Mouse (Mus musculus): ENCODE measurements around the gene Angpt4. TPM values are rescaled to one million over a fixed set of nuclear protein-coding genes. Genes with fewer than 3 reads are reported as not detected.

Angpt4 gene
- polyA plus RNA-seq, 1 experiment from 2014 or later, result 2.7 TPM

DNA sequence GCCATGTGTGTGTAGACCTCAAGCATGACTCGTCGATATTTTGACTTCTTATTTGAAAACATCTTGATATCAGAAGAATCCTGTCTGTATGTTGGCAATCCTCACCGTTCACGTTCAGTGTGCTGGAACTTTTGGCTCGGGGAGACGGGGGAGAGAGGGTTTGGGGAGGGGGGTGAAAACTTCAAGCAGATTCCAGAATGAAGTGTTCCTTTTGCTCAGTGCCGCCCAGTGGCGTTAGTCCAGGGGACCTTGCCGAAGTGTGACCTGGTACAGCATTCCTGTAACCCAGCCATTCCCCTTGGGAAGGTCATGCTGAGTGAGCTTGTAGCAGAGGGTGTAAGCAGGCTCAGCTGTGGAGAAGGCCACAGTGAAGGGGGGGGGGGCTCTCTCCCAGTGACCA, 8.1 kb downstream of the Angpt4 start:
- H3K9me3 ChIP-seq (replicated peaks), result no peaks in the 10 kb centered on the region
- no peak overlapping the region for H3K27ac ChIP-seq
- peaks cover 25% of the 10 kb centered on the region for H3K27me3 ChIP-seq
- no peak overlapping the region for H3K9ac ChIP-seq
- H3K4me3 ChIP-seq (replicated peaks), result no peak overlapping the region
- H3K36me3 ChIP-seq, result no peaks in the 10 kb centered on the region
- ATAC-seq (replicated peaks; ENCODE audit: low FRiP score), result 0 out of 2 replicates have a peak, but pooled peaks have one; percentile 13
- 42% methylated on average over 9 of the region's 9 CpGs for WGBS
- H3K4me1 ChIP-seq, result peaks cover 51% of the 10 kb centered on the region
- H3K4me2 ChIP-seq, result no peak overlapping the region

DNA sequence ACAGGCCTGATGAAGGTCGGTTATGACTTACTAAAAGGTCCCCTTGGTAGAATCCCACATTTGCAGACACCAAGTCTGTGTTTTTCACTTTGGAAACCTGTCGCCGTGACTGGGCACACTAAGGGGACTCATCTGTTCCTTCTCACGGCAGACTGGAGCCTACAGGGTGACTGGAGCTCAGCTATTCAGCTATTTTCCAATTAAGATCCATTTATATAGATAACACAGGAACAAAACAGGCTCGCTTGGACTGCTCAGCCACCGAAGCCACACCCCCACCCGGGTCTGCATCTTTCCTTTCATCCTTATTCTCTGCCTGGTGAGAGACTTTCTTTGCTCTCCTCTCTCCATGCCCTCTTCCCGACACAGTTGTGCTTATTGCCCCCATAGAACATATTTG, 10.1 kb downstream of the Angpt4 start:
- no peaks in the 10 kb centered on the region for H3K36me3 ChIP-seq
- H3K4me3 ChIP-seq (replicated peaks), result no peak overlapping the region
- peak overlapping the region; percentile 22; the same call in 1 of the 2 replicates for H3K27ac ChIP-seq
- WGBS, result 64% methylated on average over 8 of the region's 8 CpGs
- peaks cover 16% of the 10 kb centered on the region for H3K27me3 ChIP-seq
- peaks cover 44% of the 10 kb centered on the region for H3K4me1 ChIP-seq
- no peak overlapping the region for H3K4me2 ChIP-seq
- H3K9me3 ChIP-seq (replicated peaks), result no peaks in the 10 kb centered on the region
- no peak for ATAC-seq (replicated peaks; ENCODE audit: low FRiP score)
- no peak overlapping the region for H3K9ac ChIP-seq

DNA sequence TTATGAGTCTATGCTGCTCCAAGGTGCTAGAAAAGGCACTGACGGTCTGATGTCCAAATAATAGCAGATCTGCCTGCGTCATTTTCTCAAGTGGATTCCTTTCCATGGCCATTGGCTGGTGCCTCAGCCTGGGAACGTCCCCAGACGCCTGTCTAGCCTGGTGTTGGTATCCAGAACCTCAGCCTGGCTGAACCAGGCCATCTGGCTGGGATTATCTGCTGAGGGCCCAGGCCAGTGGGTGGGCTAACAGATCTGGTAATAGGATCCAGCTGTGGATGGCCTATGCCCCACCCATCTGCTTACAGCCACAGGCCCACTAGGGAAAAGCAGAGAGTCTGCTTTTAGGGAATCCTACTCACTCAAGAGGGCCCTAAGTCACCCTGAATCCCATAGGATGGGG, 10.6 kb downstream of the Angpt4 start:
- peaks cover 16% of the 10 kb centered on the region for H3K27me3 ChIP-seq
- H3K4me3 ChIP-seq (replicated peaks), result no peak overlapping the region
- 0 out of 2 replicates have a peak, but pooled peaks have one; percentile 40 for ATAC-seq (replicated peaks; ENCODE audit: low FRiP score)
- WGBS, result 47% methylated on average over 4 of the region's 4 CpGs
- H3K9ac ChIP-seq, result no peak overlapping the region
- H3K27ac ChIP-seq, result no peak overlapping the region
- H3K9me3 ChIP-seq (replicated peaks), result no peaks in the 10 kb centered on the region
- no peak overlapping the region for H3K4me2 ChIP-seq
- no peaks in the 10 kb centered on the region for H3K36me3 ChIP-seq
- H3K4me1 ChIP-seq, result peaks cover 39% of the 10 kb centered on the region

DNA sequence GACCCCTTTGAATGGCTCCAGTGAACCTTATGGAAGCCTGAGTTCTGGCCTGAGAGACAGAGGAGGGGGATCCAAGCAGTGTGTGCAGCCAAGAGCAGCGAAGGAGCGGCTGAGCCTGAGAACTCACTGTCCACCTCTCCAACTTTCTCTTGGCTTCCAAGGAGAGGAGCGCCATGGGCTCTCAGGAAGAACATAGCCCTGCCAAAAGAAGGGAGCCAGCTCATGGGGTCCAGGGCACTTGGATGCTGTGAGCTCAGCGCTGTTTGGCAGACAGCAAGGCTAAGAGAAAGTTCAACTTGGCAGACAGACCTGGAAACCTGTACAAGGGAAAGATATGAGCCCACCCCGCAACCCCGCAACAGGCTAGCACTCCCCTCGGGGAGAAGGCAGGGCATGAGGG, 13.3 kb downstream of the Angpt4 start:
- no peaks in the 10 kb centered on the region for H3K9me3 ChIP-seq (replicated peaks)
- peaks cover 6% of the 10 kb centered on the region; the same call in 1 of the 2 replicates for H3K27me3 ChIP-seq
- no peak overlapping the region for H3K4me3 ChIP-seq (replicated peaks)
- no peak overlapping the region for H3K27ac ChIP-seq
- WGBS, result 76% methylated on average over 7 of the region's 7 CpGs
- no peak overlapping the region for H3K4me2 ChIP-seq
- peaks cover 21% of the 10 kb centered on the region for H3K4me1 ChIP-seq
- no peaks in the 10 kb centered on the region for H3K36me3 ChIP-seq
- H3K9ac ChIP-seq, result no peak overlapping the region
- no peak for ATAC-seq (replicated peaks; ENCODE audit: low FRiP score)

DNA sequence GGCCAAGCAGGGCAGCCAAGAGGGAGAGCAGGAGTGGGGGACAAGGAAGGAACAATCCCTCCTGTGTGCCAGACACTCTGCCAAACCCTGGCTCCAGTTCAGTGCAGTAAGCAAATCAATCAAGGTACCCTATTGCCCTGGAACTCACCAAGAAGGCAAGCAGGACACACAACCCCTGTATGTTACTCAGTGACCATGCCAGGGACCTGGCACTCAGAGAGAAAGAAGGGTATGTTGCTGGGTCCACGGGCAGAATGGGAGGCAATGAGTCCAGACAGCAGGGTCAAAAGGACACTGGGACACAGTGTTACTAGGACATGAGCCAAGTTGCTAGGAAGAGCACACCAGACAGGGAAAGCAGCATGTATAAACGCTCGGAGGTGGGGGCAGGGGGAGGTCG, 14.7 kb downstream of the Angpt4 start:
- no peaks in the 10 kb centered on the region for H3K27me3 ChIP-seq
- H3K9me3 ChIP-seq (replicated peaks), result no peaks in the 10 kb centered on the region
- no peak overlapping the region for H3K4me3 ChIP-seq (replicated peaks)
- H3K4me2 ChIP-seq, result no peak overlapping the region
- H3K4me1 ChIP-seq, result peaks cover 12% of the 10 kb centered on the region; the same call in 1 of the 2 replicates
- H3K9ac ChIP-seq, result no peak overlapping the region
- no peak for ATAC-seq (replicated peaks; ENCODE audit: low FRiP score)
- no peaks in the 10 kb centered on the region for H3K36me3 ChIP-seq
- WGBS, result 59% methylated on average over 4 of the region's 4 CpGs
- H3K27ac ChIP-seq, result no peak overlapping the region

DNA sequence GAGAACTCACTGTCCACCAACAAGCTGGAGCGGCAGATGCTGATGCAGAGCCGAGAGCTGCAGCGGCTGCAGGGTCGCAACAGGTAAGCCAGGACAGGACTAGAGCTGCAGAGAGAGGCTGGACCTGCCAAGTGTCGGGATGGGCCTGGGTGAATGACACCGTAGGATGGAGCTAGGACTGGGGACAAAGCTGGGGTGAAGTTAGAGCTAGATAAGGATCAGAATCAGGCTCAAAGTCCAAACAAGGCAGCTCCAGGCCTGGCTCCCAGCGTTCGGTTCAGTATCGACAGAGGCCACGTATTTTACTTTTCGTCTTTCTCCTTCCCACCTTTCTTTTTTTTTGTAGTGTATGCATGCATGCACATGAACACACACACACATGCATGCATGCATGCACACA, 16.1 kb downstream of the Angpt4 start:
- Histone ChIP-seq H3K4me3 (replicated peaks) (no peak overlapping the region), H3K27ac (no peak overlapping the region), H3K9me3 (replicated peaks) (no peaks in the 10 kb centered on the region), H3K36me3 (no peaks in the 10 kb centered on the region), H3K27me3 (no peaks in the 10 kb centered on the region), H3K4me1 (0 out of 2 replicates have a peak, but pooled peaks cover 5% of the 10 kb centered on the region), H3K4me2 (no peak overlapping the region), H3K9ac (no peak overlapping the region)
- WGBS, result 90% methylated on average over 11 of the region's 11 CpGs
- ATAC-seq (replicated peaks; ENCODE audit: low FRiP score), result no peak

DNA sequence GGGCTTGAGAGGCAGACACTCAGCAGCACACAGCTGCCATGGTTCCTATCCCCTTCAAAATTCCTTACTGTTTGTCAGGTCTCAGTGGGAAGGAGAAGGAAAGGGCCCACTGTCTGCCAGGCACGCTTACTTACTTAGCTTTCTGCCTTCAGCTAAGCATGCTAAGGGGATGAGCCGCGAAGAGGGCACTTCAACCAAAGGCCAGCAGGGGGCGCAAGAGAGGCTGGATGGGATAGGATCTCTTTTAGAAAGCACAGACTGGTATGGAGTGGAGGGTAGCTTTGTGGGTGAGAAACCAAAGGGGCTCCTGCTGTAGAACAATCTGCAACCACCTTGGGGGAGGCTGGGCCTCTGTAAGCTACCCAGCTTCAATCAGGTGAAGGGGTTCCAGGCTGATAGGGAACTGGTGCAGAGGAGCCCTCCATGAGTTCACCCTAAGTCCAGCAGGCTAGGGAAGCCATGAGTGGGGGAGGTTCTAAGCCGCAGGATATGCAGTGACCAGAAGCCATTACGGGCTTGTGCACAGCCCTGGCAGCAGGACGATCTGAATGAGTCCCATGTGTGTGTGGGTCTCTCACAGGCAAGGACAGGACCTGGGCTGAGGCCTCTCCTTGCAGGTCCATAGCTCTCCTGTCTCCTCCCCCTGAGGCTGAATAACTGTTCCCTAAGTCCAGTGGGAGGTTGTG, 19.5 kb downstream of the Angpt4 start:
- Histone ChIP-seq H3K4me2 (no peak overlapping the region), H3K9ac (no peak overlapping the region), H3K9me3 (replicated peaks) (no peaks in the 10 kb centered on the region), H3K36me3 (no peaks in the 10 kb centered on the region), H3K4me3 (replicated peaks) (no peak overlapping the region), H3K27me3 (no peaks in the 10 kb centered on the region), H3K27ac (no peak overlapping the region), H3K4me1 (0 out of 2 replicates have a peak, but pooled peaks cover 3% of the 10 kb centered on the region)
- 27% methylated on average over 7 of the region's 7 CpGs for WGBS
- peak; percentile 30; the same call in 1 of the 2 replicates for ATAC-seq (replicated peaks; ENCODE audit: low FRiP score)

DNA sequence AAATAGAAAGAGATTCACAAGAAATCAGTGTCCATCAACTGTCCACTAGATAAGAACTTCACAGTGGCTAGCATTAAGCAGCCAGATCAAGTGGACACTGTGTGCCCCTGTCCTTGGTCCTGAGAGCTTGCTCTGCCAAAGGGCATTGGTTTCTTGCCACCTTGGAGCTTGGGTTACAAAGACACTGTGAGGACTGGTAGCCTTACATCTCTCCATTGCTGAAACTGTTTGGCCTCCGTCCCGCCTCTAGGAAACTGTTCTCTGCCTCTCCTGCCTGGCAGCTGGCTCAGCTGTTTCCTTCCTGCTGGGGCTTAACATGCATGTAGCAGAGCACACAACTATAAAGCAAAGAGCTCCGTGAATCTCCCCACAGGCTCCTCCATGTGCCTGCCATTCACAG, 26.9 kb downstream of the Angpt4 start:
- Histone ChIP-seq H3K27ac (no peak overlapping the region), H3K4me3 (replicated peaks) (no peak overlapping the region), H3K27me3 (no peaks in the 10 kb centered on the region), H3K9ac (no peak overlapping the region), H3K4me1 (peaks cover 13% of the 10 kb centered on the region), H3K4me2 (no peak overlapping the region), H3K36me3 (no peaks in the 10 kb centered on the region), H3K9me3 (replicated peaks) (no peaks in the 10 kb centered on the region)
- WGBS, result 60% methylated on average over 3 of the region's 3 CpGs
- no peak for ATAC-seq (replicated peaks; ENCODE audit: low FRiP score)

DNA sequence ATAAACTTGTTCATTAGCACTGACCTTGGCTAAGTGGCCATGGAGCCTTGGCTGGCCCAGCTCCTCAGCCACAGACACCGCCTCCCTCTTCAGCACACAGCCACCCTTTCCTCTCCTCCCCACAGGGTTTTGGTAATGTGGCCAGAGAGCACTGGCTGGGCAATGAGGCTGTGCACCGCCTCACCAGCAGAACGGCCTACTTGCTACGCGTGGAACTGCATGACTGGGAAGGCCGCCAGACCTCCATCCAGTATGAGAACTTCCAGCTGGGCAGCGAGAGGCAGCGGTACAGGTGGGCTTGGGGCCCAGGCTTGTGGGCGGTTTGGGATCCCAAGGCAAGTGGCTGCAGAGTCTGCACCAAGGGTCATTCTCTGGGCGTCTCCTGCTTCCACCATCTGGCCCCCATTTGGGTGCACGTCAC, 27.8 kb downstream of the Angpt4 start:
- Histone ChIP-seq H3K9me3 (replicated peaks) (no peaks in the 10 kb centered on the region), H3K9ac (no peak overlapping the region), H3K27me3 (no peaks in the 10 kb centered on the region), H3K27ac (no peak overlapping the region), H3K4me3 (replicated peaks) (no peak overlapping the region), H3K4me1 (peaks cover 13% of the 10 kb centered on the region), H3K36me3 (no peaks in the 10 kb centered on the region), H3K4me2 (no peak overlapping the region)
- 48% methylated on average over 11 of the region's 11 CpGs for WGBS
- peak; percentile 54 for ATAC-seq (replicated peaks; ENCODE audit: low FRiP score)

DNA sequence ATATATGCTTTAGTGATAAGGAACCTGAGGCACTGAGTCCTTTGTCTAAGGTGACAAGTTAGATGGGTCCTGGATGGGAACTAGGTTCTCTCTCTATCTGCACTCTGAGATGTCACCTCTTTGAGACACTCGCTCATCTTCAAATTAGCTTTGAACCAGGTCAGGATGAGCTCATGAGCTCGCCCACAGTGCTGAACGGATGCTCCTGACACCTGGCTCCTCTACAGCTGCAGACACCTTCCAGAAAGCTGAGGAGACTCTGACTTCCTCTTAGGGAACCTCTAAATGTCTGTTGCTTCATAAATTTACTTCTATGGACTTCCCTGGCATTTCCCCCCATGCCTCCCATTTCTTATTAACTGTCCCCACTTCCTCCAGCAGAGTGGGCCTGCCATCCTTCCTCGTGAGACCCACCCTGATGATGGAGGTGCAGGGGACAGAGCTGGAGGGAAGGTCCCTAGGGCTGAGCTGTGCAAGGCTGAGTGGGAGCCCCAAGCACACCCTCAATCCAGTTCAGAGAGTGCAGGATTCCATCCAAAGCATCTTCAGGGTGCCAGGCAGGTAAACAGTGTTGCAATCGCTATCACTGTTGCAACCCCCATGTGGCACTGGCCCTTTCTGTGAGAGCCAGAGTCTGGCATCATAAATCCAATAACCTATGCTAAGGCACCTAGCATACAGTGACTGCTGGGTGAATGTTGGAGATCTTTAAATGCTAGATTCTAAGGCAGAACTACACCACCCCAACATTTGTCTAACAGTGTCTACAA, 28.8 kb downstream of the Angpt4 start:
- H3K4me1 ChIP-seq, result peaks cover 13% of the 10 kb centered on the region
- no peak overlapping the region for H3K4me2 ChIP-seq
- no peak for ATAC-seq (replicated peaks; ENCODE audit: low FRiP score)
- no peak overlapping the region for H3K9ac ChIP-seq
- WGBS, result 71% methylated on average over 5 of the region's 5 CpGs
- no peaks in the 10 kb centered on the region for H3K36me3 ChIP-seq
- H3K4me3 ChIP-seq (replicated peaks), result no peak overlapping the region
- H3K27me3 ChIP-seq, result no peaks in the 10 kb centered on the region
- H3K27ac ChIP-seq, result no peak overlapping the region
- H3K9me3 ChIP-seq (replicated peaks), result no peaks in the 10 kb centered on the region

DNA sequence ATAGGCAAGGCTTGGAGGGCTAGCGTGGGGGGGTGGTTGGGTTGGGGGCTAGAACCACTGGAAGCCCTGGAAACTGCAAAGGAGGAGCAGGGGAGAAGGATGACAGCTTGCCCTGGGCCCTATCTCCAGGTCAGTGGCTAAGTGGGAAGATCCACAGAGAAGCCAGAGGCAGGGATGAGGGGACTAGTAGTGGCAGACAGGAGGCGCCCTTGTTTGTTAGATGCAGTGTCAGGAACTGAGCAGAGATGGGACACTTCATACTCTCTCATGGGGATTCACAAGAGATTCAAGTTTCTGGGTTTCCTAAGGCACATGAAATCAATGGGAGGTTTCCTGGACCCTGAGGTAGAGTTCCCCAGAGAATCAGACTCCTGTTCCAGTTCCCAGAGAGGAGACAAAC, 30.3 kb downstream of the Angpt4 start:
- peaks cover 13% of the 10 kb centered on the region for H3K4me1 ChIP-seq
- H3K27me3 ChIP-seq, result no peaks in the 10 kb centered on the region
- WGBS, result 40% methylated on average over 2 of the region's 2 CpGs
- no peak overlapping the region for H3K4me3 ChIP-seq (replicated peaks)
- H3K36me3 ChIP-seq, result no peaks in the 10 kb centered on the region
- H3K27ac ChIP-seq, result no peak overlapping the region
- no peaks in the 10 kb centered on the region for H3K9me3 ChIP-seq (replicated peaks)
- peak; percentile 59; the same call in 1 of the 2 replicates for ATAC-seq (replicated peaks; ENCODE audit: low FRiP score)
- no peak overlapping the region for H3K9ac ChIP-seq
- H3K4me2 ChIP-seq, result no peak overlapping the region

DNA sequence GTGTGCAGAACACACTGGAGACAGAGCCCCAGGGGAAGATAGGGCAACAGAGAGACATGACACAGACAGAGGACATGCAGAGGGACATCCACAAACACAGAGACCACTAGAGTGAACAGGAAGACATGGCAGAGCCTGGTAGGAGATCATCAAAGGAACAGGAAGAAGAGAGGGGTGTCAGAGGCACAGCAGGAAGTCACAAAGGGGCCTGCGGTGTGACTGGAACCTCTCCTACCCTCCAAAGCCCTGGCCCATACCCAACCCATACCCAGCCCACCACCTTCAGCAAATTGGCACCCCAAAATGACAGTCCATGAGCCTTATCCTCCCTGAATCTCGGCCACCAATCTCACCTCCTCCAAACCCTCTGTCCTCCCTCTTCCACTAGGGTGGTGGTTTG, 33.1 kb downstream of the Angpt4 start:
- no peak overlapping the region for H3K4me2 ChIP-seq
- ATAC-seq (replicated peaks; ENCODE audit: low FRiP score), result no peak

More for the DNA sequence above, 33.1 kb downstream of the Angpt4 start:
- Histone ChIP-seq H3K4me3 (replicated peaks) (no peak overlapping the region), H3K4me1 (peaks cover under 1% of the 10 kb centered on the region; the same call in 1 of the 2 replicates), H3K27ac (no peak overlapping the region), H3K9me3 (replicated peaks) (no peaks in the 10 kb centered on the region), H3K9ac (no peak overlapping the region), H3K36me3 (no peaks in the 10 kb centered on the region), H3K27me3 (no peaks in the 10 kb centered on the region)
- 63% methylated on average over 2 of the region's 2 CpGs for whole genome bisulfite sequencing
